Mouse (Mus musculus) embryo, embryonic 11 days (tissue): ENCODE measurements around the gene Retnlg.
"Not testable (repeated sequence)": the region's sequence is repeated elsewhere in the genome, so short reads cannot be mapped to it uniquely, and the experiment has no call there.

Experiments used
- DNase-seq: peaks from one replicate; pipeline ENCODE4 v3.0.0-alpha.2; 2015

Gene Retnlg

GRCm38 (mm10) chr16:48872321-48872720, at the start of gene Retnlg:
TSS of gene Retnlg (plus strand) at chr16:48872621.
- DNase-seq = no peak

- no peak for DNase-seq
Measured at GRCm38 (mm10) chr16:48826474-48826873, 45.9 kb upstream of the Retnlg start.

GRCm38 (mm10) chr16:48827625-48828024, 44.8 kb upstream of the Retnlg start:
- no peak for DNase-seq

- no peak for DNase-seq
Measured at GRCm38 (mm10) chr16:48829060-48829459, 43.4 kb upstream of the Retnlg start.

GRCm38 (mm10) chr16:48832055-48832454, 40.4 kb upstream of the Retnlg start:
- no peak for DNase-seq

- DNase-seq = not testable (repeated sequence)
Measured at GRCm38 (mm10) chr16:48833626-48834025, 38.8 kb upstream of the Retnlg start.

- DNase-seq = no peak
Measured at GRCm38 (mm10) chr16:48842266-48842665, 30.2 kb upstream of the Retnlg start, which contains the start of gene Retnla. TSS of gene Retnla (plus strand) at chr16:48842551.

- DNase-seq = no peak
Measured at GRCm38 (mm10) chr16:48843671-48844386, 28.6 kb upstream of the Retnlg start.

GRCm38 (mm10) chr16:48865004-48865403, 7.4 kb upstream of the Retnlg start:
- not testable (repeated sequence) for DNase-seq

GRCm38 (mm10) chr16:48867690-48868089, 4.7 kb upstream of the Retnlg start:
- DNase-seq = no peak

GRCm38 (mm10) chr16:48868663-48869062, 3.8 kb upstream of the Retnlg start:
- DNase-seq = no peak

- DNase-seq = no peak
Measured at GRCm38 (mm10) chr16:48869671-48870070, 2.8 kb upstream of the Retnlg start.

GRCm38 (mm10) chr16:48871754-48872153, 667 bp upstream of the Retnlg start:
- DNase-seq = no peak

- peak; percentile 1 for DNase-seq
Measured at GRCm38 (mm10) chr16:48890733-48891132, 18.3 kb downstream of the Retnlg start.

GRCm38 (mm10) chr16:48899868-48900267, 27.4 kb downstream of the Retnlg start:
- no peak for DNase-seq

GRCm38 (mm10) chr16:48911184-48911583, 38.8 kb downstream of the Retnlg start:
- DNase-seq = no peak

- DNase-seq = no peak
Measured at GRCm38 (mm10) chr16:48913206-48913605, 40.8 kb downstream of the Retnlg start.

- DNase-seq = no peak
Measured at GRCm38 (mm10) chr16:48923724-48924123, 51.3 kb downstream of the Retnlg start.
